Mouse (Mus musculus): Measurements from ENCODE around the gene Susd6. TPM values are rescaled to one million over a fixed set of nuclear protein-coding genes. Genes with fewer than 3 reads are reported as not detected.

The Susd6 gene
- polyA plus RNA-seq (2015; fragmentation: Nextera tagmentation; extraction: Ambion mirVana), result 16.1 and 16.5 TPM in 2 replicates

DNA sequence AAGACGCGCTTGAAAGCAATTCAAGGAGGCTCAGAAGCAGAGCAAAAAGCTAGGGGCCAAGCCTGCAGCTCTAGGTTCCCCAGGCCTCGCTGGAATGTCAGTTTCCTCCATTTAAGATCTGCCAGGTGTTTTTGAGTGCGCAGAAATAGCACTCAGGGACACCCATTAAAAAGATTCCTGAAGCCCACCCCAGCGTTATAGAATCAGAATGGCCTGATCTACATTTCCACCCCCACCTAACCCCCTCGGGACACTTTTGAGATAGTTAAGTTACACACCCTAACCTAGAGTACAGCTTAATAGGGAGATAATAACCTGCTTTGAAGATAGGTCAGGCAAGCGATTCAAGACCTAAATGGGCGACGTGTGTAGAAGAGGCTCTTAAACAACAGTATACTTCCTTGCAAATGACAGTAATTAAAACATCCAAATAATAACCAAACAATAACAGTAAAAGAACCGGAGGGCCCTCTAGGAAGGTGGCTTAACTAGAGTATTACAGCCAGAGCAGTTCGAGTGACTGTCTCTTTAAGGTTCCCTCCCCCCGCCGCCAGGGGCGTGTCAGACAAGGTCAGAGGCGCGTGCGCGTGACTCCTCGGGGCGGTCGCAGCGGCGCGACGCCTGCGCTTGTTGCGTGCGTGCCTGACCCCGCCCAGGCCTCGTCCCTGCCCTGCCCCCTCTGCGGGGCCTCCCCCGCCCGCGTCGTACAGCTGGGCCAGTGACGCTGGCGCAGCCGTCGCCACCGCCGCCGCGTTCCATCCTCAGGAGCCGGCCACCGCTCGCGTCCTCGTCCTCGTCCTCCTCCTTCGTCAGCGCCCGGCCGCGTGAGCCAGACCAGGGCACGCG is at the start of gene Susd6:
Gene Susd6, plus strand, starts transcription at position 662 of the 846 bp plus-strand sequence.
- DNase-seq (ENCODE audit: low spot score) (peak; percentile 98), ATAC-seq (replicated peaks; ENCODE audit: low FRiP score, low read depth) (peak; percentile 96)
- Histone ChIP-seq H3K4me2 (ENCODE audit: low read length) (peak within 1 kb of the TSS; percentile 84), H3K36me3 (ENCODE audit: insufficient read depth, low read length) (no peaks in the 10 kb centered on the region), H3K4me1 (replicated peaks; ENCODE audit: insufficient read depth, low read length) (peaks cover 8% of the 10 kb centered on the region; the same call in 1 of the 2 replicates), H3K4me3 (replicated peaks; ENCODE audit: low read depth, low read length) (peak within 1 kb of the TSS; percentile 88), H3K9me3 (replicated peaks; ENCODE audit: low read length) (no peaks in the 10 kb centered on the region), H3K27ac (peak within 1 kb of the TSS; percentile 97), H3K9ac (ENCODE audit: low read depth, low read length) (peak within 1 kb of the TSS; percentile 90), H3K27me3 (ENCODE audit: insufficient read depth, low read length) (no peaks in the 10 kb centered on the region)
- peak; percentile 40 for TF ChIP-seq CTCF (IDR thresholded peaks at IDR 0.05; ENCODE audit: low read depth)
- 2% methylated on average over 55 of the region's 56 CpGs for WGBS

- H3K27ac ChIP-seq, result no peak overlapping the region
- no peaks in the 10 kb centered on the region for H3K36me3 ChIP-seq (ENCODE audit: insufficient read depth, low read length)
- ATAC-seq (replicated peaks; ENCODE audit: low FRiP score, low read depth) (no peak), DNase-seq (ENCODE audit: low spot score) (peak; percentile 13)
- H3K9me3 ChIP-seq (replicated peaks; ENCODE audit: low read length), result no peaks in the 10 kb centered on the region
- H3K4me1 ChIP-seq (replicated peaks; ENCODE audit: insufficient read depth, low read length), result no peaks in the 10 kb centered on the region
- no peak for TF ChIP-seq CTCF (IDR thresholded peaks at IDR 0.05; ENCODE audit: low read depth)
- no peak overlapping the region for H3K4me3 ChIP-seq (replicated peaks; ENCODE audit: low read depth, low read length)
- no peaks in the 10 kb centered on the region for H3K27me3 ChIP-seq (ENCODE audit: insufficient read depth, low read length)
- WGBS, result 92% methylated on average over 1 of the region's 1 CpGs
- no peak overlapping the region for H3K4me2 ChIP-seq (ENCODE audit: low read length)
- no peak overlapping the region for H3K9ac ChIP-seq (ENCODE audit: low read depth, low read length)
Measured at GRCm38 (mm10) chr12:80744614-80745013, 45.7 kb upstream of the Susd6 start.

DNA sequence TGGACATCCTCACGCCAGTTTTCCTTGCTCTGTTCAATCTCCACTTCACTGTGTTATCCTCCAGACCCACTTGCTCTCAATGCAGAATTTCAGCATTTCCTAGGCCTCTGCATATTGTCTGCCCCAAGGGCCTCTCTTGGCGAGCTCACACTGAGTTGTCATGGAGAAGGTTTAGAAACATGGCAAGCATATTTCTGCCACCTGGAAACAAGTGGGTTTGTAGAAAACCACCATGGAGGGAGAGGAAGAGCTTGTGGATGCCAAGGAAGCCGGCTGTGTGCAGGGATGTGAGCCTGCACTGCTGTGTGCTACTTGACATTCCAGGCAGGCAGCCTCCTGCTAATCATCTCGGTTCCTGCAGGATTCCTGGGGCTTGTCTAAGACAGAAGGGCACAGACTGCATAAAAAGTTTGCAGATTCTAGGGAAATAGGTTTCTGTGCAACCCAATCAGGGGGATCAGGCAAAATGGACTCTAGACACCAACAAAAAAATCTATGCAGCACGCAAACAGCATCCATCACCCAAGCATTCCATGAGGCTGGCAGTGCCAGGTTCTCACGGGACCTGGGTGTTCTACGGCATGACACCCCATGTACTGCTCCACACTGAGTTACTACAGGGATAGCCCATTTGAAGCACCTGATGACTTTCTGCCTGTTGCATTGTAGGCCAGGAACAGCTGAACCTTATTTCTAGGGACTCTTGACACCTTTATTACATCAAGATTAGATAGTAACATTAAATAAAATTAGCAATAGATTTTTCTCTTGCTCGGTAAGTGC is 44.1 kb upstream of the Susd6 start:
- H3K27ac ChIP-seq, result no peak overlapping the region
- WGBS, result 59% methylated on average over 8 of the region's 8 CpGs
- DNase-seq (ENCODE audit: low spot score), result no peak
- no peaks in the 10 kb centered on the region for H3K4me1 ChIP-seq (replicated peaks; ENCODE audit: insufficient read depth, low read length)
- no peak for ATAC-seq (replicated peaks; ENCODE audit: low FRiP score, low read depth)
- H3K4me2 ChIP-seq (ENCODE audit: low read length), result no peak overlapping the region
- no peak overlapping the region for H3K4me3 ChIP-seq (replicated peaks; ENCODE audit: low read depth, low read length)
- H3K9me3 ChIP-seq (replicated peaks; ENCODE audit: low read length), result no peaks in the 10 kb centered on the region
- no peaks in the 10 kb centered on the region for H3K27me3 ChIP-seq (ENCODE audit: insufficient read depth, low read length)
- no peaks in the 10 kb centered on the region for H3K36me3 ChIP-seq (ENCODE audit: insufficient read depth, low read length)
- H3K9ac ChIP-seq (ENCODE audit: low read depth, low read length), result no peak overlapping the region
- no peak for TF ChIP-seq CTCF (IDR thresholded peaks at IDR 0.05; ENCODE audit: low read depth)

DNA sequence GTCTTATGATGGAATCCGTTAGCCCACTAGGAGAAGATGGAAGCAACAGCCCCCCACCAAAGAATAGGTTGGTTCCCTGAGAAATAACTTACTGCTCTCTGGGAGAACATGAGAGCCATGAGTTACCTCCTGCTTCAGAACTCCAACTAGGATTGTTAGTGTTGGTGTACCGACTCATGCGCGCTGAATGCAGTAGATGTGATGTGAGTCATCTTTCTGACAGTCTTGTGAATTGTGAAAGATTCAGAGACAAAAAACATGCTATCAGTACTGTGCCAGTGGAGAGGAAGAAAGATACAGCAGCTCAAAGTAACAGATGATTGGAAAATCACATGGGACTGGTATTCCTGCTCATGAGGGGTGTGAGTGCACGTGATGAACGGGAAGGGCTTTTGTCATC is 38.8 kb upstream of the Susd6 start:
- Histone ChIP-seq H3K9me3 (replicated peaks; ENCODE audit: low read length) (no peaks in the 10 kb centered on the region), H3K9ac (ENCODE audit: low read depth, low read length) (no peak overlapping the region), H3K4me1 (replicated peaks; ENCODE audit: insufficient read depth, low read length) (no peaks in the 10 kb centered on the region), H3K36me3 (ENCODE audit: insufficient read depth, low read length) (no peaks in the 10 kb centered on the region), H3K27me3 (ENCODE audit: insufficient read depth, low read length) (peaks cover 9% of the 10 kb centered on the region), H3K27ac (no peak overlapping the region), H3K4me3 (replicated peaks; ENCODE audit: low read depth, low read length) (no peak overlapping the region), H3K4me2 (ENCODE audit: low read length) (no peak overlapping the region)
- 84% methylated on average over 6 of the region's 6 CpGs for WGBS
- DNase-seq (ENCODE audit: low spot score), result no peak
- TF ChIP-seq CTCF (IDR thresholded peaks at IDR 0.05; ENCODE audit: low read depth), result no peak
- ATAC-seq (replicated peaks; ENCODE audit: low FRiP score, low read depth), result no peak

- Histone ChIP-seq H3K27ac (peak overlapping the region; percentile 13; the same call in 1 of the 2 replicates), H3K4me2 (ENCODE audit: low read length) (peak overlapping the region; percentile 94), H3K4me1 (replicated peaks; ENCODE audit: insufficient read depth, low read length) (peaks cover 30% of the 10 kb centered on the region), H3K9ac (ENCODE audit: low read depth, low read length) (peak overlapping the region; percentile 50), H3K9me3 (replicated peaks; ENCODE audit: low read length) (no peaks in the 10 kb centered on the region), H3K36me3 (ENCODE audit: insufficient read depth, low read length) (no peaks in the 10 kb centered on the region), H3K4me3 (replicated peaks; ENCODE audit: low read depth, low read length) (peak overlapping the region; percentile 50), H3K27me3 (ENCODE audit: insufficient read depth, low read length) (peaks cover 53% of the 10 kb centered on the region)
- no peak for TF ChIP-seq CTCF (IDR thresholded peaks at IDR 0.05; ENCODE audit: low read depth)
- WGBS, result 1% methylated on average over 118 of the region's 122 CpGs
- peak; percentile 75 for DNase-seq (ENCODE audit: low spot score)
- ATAC-seq (replicated peaks; ENCODE audit: low FRiP score, low read depth), result peak; percentile 76
Measured at GRCm38 (mm10) chr12:80757751-80758558, 32.4 kb upstream of the Susd6 start.

Measured in kidney, postnatal 0 days (tissue).